Mouse (Mus musculus): ENCODE measurements around the gene Slc25a21. TPM values are rescaled to one million over a fixed set of nuclear protein-coding genes. Genes with fewer than 3 reads are reported as not detected.

Slc25a21 gene
- polyA plus RNA-seq, 1 experiment from 2014 or later: 25.5 TPM

GRCm38 (mm10) chr12:56870569-56870968, 326.7 kb downstream of the Slc25a21 start:
- DNase-seq (no peak), ATAC-seq (ENCODE audit: low read depth) (no peak)
- no peak overlapping the region for H3K4me2 ChIP-seq
- no peak overlapping the region for H3K27ac ChIP-seq
- no peaks in the 10 kb centered on the region for H3K4me1 ChIP-seq (replicated peaks)
- H3K9me3 ChIP-seq (replicated peaks): no peaks in the 10 kb centered on the region
- WGBS (ENCODE audit: insufficient replicate concordance): 69% methylated on average over 3 of the region's 3 CpGs
- H3K4me3 ChIP-seq (replicated peaks): no peak overlapping the region
- no peak overlapping the region for H3K9ac ChIP-seq
- H3K27me3 ChIP-seq: no peaks in the 10 kb centered on the region
- no peaks in the 10 kb centered on the region for H3K36me3 ChIP-seq

- Histone ChIP-seq H3K36me3 (no peaks in the 10 kb centered on the region), H3K4me2 (no peak overlapping the region), H3K4me3 (replicated peaks) (no peak overlapping the region), H3K9me3 (replicated peaks) (no peaks in the 10 kb centered on the region), H3K4me1 (replicated peaks) (no peaks in the 10 kb centered on the region), H3K27ac (no peak overlapping the region), H3K9ac (no peak overlapping the region), H3K27me3 (no peaks in the 10 kb centered on the region)
- 80% methylated on average over 4 of the region's 4 CpGs for WGBS (ENCODE audit: insufficient replicate concordance)
- ATAC-seq (ENCODE audit: low read depth): no peak
- no peak for DNase-seq
Observed at GRCm38 (mm10) chr12:56863873-56864562, 333.3 kb downstream of the Slc25a21 start.

- ATAC-seq (ENCODE audit: low read depth): no peak
- Histone ChIP-seq H3K27ac (no peak overlapping the region), H3K9me3 (replicated peaks) (no peaks in the 10 kb centered on the region)
Observed at GRCm38 (mm10) chr12:56852679-56853078, 344.6 kb downstream of the Slc25a21 start.

GRCm38 (mm10) chr12:56851464-56851863, 345.8 kb downstream of the Slc25a21 start:
- 67% methylated on average over 3 of the region's 3 CpGs for WGBS (ENCODE audit: insufficient replicate concordance)

More at GRCm38 (mm10) chr12:56852679-56853078, 344.6 kb downstream of the Slc25a21 start:
- Histone ChIP-seq H3K4me3 (replicated peaks) (no peak overlapping the region), H3K27me3 (no peaks in the 10 kb centered on the region), H3K4me1 (replicated peaks) (no peaks in the 10 kb centered on the region), H3K9ac (no peak overlapping the region), H3K4me2 (no peak overlapping the region), H3K36me3 (no peaks in the 10 kb centered on the region)
- no peak for DNase-seq
- 52% methylated on average over 4 of the region's 4 CpGs for WGBS (ENCODE audit: insufficient replicate concordance)

GRCm38 (mm10) chr12:56829945-56830344, 367.3 kb downstream of the Slc25a21 start:
- Histone ChIP-seq H3K9ac (no peak overlapping the region), H3K9me3 (replicated peaks) (no peaks in the 10 kb centered on the region), H3K4me2 (no peak overlapping the region), H3K36me3 (no peaks in the 10 kb centered on the region), H3K4me3 (replicated peaks) (no peak overlapping the region), H3K4me1 (replicated peaks) (no peaks in the 10 kb centered on the region), H3K27me3 (no peaks in the 10 kb centered on the region), H3K27ac (no peak overlapping the region)
- DNase-seq (no peak), ATAC-seq (ENCODE audit: low read depth) (no peak)
- 54% methylated on average over 1 of the region's 1 CpGs for WGBS (ENCODE audit: insufficient replicate concordance)

More at GRCm38 (mm10) chr12:56851464-56851863, 345.8 kb downstream of the Slc25a21 start:
- no peaks in the 10 kb centered on the region for H3K27me3 ChIP-seq
- no peaks in the 10 kb centered on the region for H3K36me3 ChIP-seq
- no peaks in the 10 kb centered on the region for H3K9me3 ChIP-seq (replicated peaks)
- no peak for ATAC-seq (ENCODE audit: low read depth)
- no peak overlapping the region for H3K4me2 ChIP-seq
- H3K27ac ChIP-seq: no peak overlapping the region
- H3K4me1 ChIP-seq (replicated peaks): no peaks in the 10 kb centered on the region
- no peak overlapping the region for H3K9ac ChIP-seq
- no peak for DNase-seq
- no peak overlapping the region for H3K4me3 ChIP-seq (replicated peaks)

- Histone ChIP-seq H3K36me3 (no peaks in the 10 kb centered on the region), H3K27ac (no peak overlapping the region), H3K4me2 (no peak overlapping the region), H3K4me1 (replicated peaks) (no peaks in the 10 kb centered on the region), H3K9me3 (replicated peaks) (no peaks in the 10 kb centered on the region), H3K4me3 (replicated peaks) (no peak overlapping the region), H3K9ac (no peak overlapping the region), H3K27me3 (no peaks in the 10 kb centered on the region)
- DNase-seq: no peak
- 51% methylated on average over 5 of the region's 5 CpGs for WGBS (ENCODE audit: insufficient replicate concordance)
- ATAC-seq (ENCODE audit: low read depth): no peak
Observed at GRCm38 (mm10) chr12:56829455-56829883, 367.8 kb downstream of the Slc25a21 start.

- Histone ChIP-seq H3K36me3 (no peaks in the 10 kb centered on the region), H3K4me3 (replicated peaks) (no peak overlapping the region), H3K4me2 (no peak overlapping the region), H3K9ac (no peak overlapping the region), H3K9me3 (replicated peaks) (no peaks in the 10 kb centered on the region), H3K4me1 (replicated peaks) (no peaks in the 10 kb centered on the region), H3K27me3 (no peaks in the 10 kb centered on the region), H3K27ac (no peak overlapping the region)
- DNase-seq: no peak
- 82% methylated on average over 8 of the region's 8 CpGs for WGBS (ENCODE audit: insufficient replicate concordance)
- ATAC-seq (ENCODE audit: low read depth): no peak
Observed at GRCm38 (mm10) chr12:56827808-56828384, 369.4 kb downstream of the Slc25a21 start.

GRCm38 (mm10) chr12:56824688-56825087, 372.6 kb downstream of the Slc25a21 start:
- 58% methylated on average over 5 of the region's 5 CpGs for WGBS (ENCODE audit: insufficient replicate concordance)
- H3K9me3 ChIP-seq (replicated peaks): no peaks in the 10 kb centered on the region
- H3K4me3 ChIP-seq (replicated peaks): no peak overlapping the region
- H3K9ac ChIP-seq: no peak overlapping the region
- DNase-seq (no peak), ATAC-seq (ENCODE audit: low read depth) (no peak)
- H3K4me1 ChIP-seq (replicated peaks): no peaks in the 10 kb centered on the region
- H3K36me3 ChIP-seq: no peaks in the 10 kb centered on the region
- no peaks in the 10 kb centered on the region for H3K27me3 ChIP-seq
- no peak overlapping the region for H3K27ac ChIP-seq
- no peak overlapping the region for H3K4me2 ChIP-seq

- ATAC-seq (ENCODE audit: low read depth) (no peak), DNase-seq (no peak)
- 51% methylated on average over 2 of the region's 2 CpGs for WGBS (ENCODE audit: insufficient replicate concordance)
- H3K9ac ChIP-seq: no peak overlapping the region
- H3K27me3 ChIP-seq: no peaks in the 10 kb centered on the region
- H3K4me2 ChIP-seq: no peak overlapping the region
- no peaks in the 10 kb centered on the region for H3K9me3 ChIP-seq (replicated peaks)
- H3K4me1 ChIP-seq (replicated peaks): no peaks in the 10 kb centered on the region
- H3K4me3 ChIP-seq (replicated peaks): no peak overlapping the region
- no peak overlapping the region for H3K27ac ChIP-seq
- H3K36me3 ChIP-seq: no peaks in the 10 kb centered on the region
Observed at GRCm38 (mm10) chr12:56822122-56822521, 375.1 kb downstream of the Slc25a21 start.

- no peak overlapping the region for H3K4me3 ChIP-seq (replicated peaks)
- H3K9ac ChIP-seq: no peak overlapping the region
- H3K9me3 ChIP-seq (replicated peaks): no peaks in the 10 kb centered on the region
- DNase-seq (no peak), ATAC-seq (ENCODE audit: low read depth) (no peak)
- H3K27me3 ChIP-seq: no peaks in the 10 kb centered on the region
- 73% methylated on average over 2 of the region's 2 CpGs for WGBS (ENCODE audit: insufficient replicate concordance)
- no peak overlapping the region for H3K27ac ChIP-seq
- H3K4me1 ChIP-seq (replicated peaks): no peaks in the 10 kb centered on the region
- H3K4me2 ChIP-seq: no peak overlapping the region
- no peaks in the 10 kb centered on the region for H3K36me3 ChIP-seq
Observed at GRCm38 (mm10) chr12:56820604-56821003, 376.7 kb downstream of the Slc25a21 start.

GRCm38 (mm10) chr12:56807483-56807882, 389.8 kb downstream of the Slc25a21 start:
- no peaks in the 10 kb centered on the region for H3K27me3 ChIP-seq
- no peak for ATAC-seq (ENCODE audit: low read depth)
- no peaks in the 10 kb centered on the region for H3K9me3 ChIP-seq (replicated peaks)
- no peak overlapping the region for H3K9ac ChIP-seq
- no peak overlapping the region for H3K4me3 ChIP-seq (replicated peaks)
- 61% methylated on average over 2 of the region's 2 CpGs for WGBS (ENCODE audit: insufficient replicate concordance)
- H3K4me1 ChIP-seq (replicated peaks): no peaks in the 10 kb centered on the region
- H3K4me2 ChIP-seq: no peak overlapping the region
- no peaks in the 10 kb centered on the region for H3K36me3 ChIP-seq
- DNase-seq: no peak
- H3K27ac ChIP-seq: no peak overlapping the region

- Histone ChIP-seq H3K4me3 (replicated peaks) (no peak overlapping the region), H3K4me1 (replicated peaks) (no peaks in the 10 kb centered on the region), H3K27ac (no peak overlapping the region), H3K27me3 (no peaks in the 10 kb centered on the region), H3K4me2 (no peak overlapping the region), H3K9me3 (replicated peaks) (no peaks in the 10 kb centered on the region), H3K9ac (no peak overlapping the region), H3K36me3 (no peaks in the 10 kb centered on the region)
- WGBS (ENCODE audit: insufficient replicate concordance): 79% methylated on average over 2 of the region's 2 CpGs
- DNase-seq (no peak), ATAC-seq (ENCODE audit: low read depth) (no peak)
Observed at GRCm38 (mm10) chr12:56807078-56807477, 390.2 kb downstream of the Slc25a21 start.
